8 mouse cellular contexts compared by ENCODE assay signal in genomic region chr14:34503325-34503647, GRCm38 (mm10). TPM values are rescaled to one million over a fixed set of nuclear protein-coding genes. Genes with fewer than 3 reads are reported as not detected.
DNase-seq lines count a peak whose midpoint lies in the region; ATAC-seq and TF ChIP-seq lines count a peak whose summit lies in the region.

Gene Bmpr1a, minus strand, starts transcription at chr14:34503341.

- no peaks in the 10 kb centered on the region; the same call in none of the 2 replicates for H3K4me1 ChIP-seq in brown adipose tissue, adult 24 weeks (ENCODE audit: control insufficient read depth, insufficient read depth, insufficient read length, low read length)
- H3K4me1 ChIP-seq in heart, embryonic 14.5 days (ENCODE audit: control insufficient read depth in 2 of 2, insufficient read depth in 2 of 2, low read length in 2 of 2), result peaks cover 22 to 55% of the 10 kb centered on the region in 2 experiments
- H3K4me1 ChIP-seq in limb, embryonic 10.5 days, result peaks cover 28% of the 10 kb centered on the region
- peaks cover 27% of the 10 kb centered on the region for H3K4me1 ChIP-seq in stomach, embryonic 16.5 days (ENCODE audit: control insufficient read depth, insufficient read depth, low read length)

- intact Hi-C loops in left cerebral cortex, adult 2 months (cut with DNase I), result loop anchor here (2.0 to 5.0 kb wide), 3 partner anchors 54 to 192 kb away; partner anchors contain the start of genes Glud1, Shld2 and Wapl

- no peak for TF ChIP-seq CTCF in left cerebral cortex, adult 2 months (IDR thresholded peaks at IDR 0.05)

- no peaks in the 10 kb centered on the region for H3K9me3 ChIP-seq in heart, embryonic 14.5 days (ENCODE audit: control insufficient read depth, low read length)
- no peaks in the 10 kb centered on the region for H3K9me3 ChIP-seq in limb, embryonic 10.5 days (replicated peaks)
- no peaks in the 10 kb centered on the region for H3K9me3 ChIP-seq in stomach, embryonic 16.5 days (replicated peaks; ENCODE audit: control insufficient read depth, low read length)

- peak; percentile 81 for ATAC-seq in heart, embryonic 14.5 days (ENCODE audit: insufficient number of reproducible peaks, insufficient read depth, low FRiP score, low read depth)
- no peak; the same call in 1 of the 2 replicates for ATAC-seq in stomach, embryonic 16.5 days (ENCODE audit: insufficient read depth, low FRiP score)

- H3K27ac ChIP-seq in left cerebral cortex, adult 2 months, result peak within 1 kb of the TSS; percentile 98
- peak within 1 kb of the TSS; percentile 83 for H3K27ac ChIP-seq in brown adipose tissue, adult 24 weeks (replicated peaks; ENCODE audit: low read depth, low read length)
- peak within 1 kb of the TSS; percentile 97 to 100 for H3K27ac ChIP-seq in heart, embryonic 14.5 days (replicated peaks in 1 of 2; ENCODE audit: control insufficient read depth in 1 of 2, insufficient read depth in 1 of 2, low read depth in 2 of 2, low read length in 2 of 2)
- H3K27ac ChIP-seq in limb, embryonic 10.5 days, result peak within 1 kb of the TSS; percentile 100
- H3K27ac ChIP-seq in stomach, embryonic 16.5 days (ENCODE audit: low read length), result peak within 1 kb of the TSS; percentile 97

- H3K4me2 ChIP-seq in heart, embryonic 14.5 days (ENCODE audit: low read length), result peak within 1 kb of the TSS; percentile 82
- peak within 1 kb of the TSS; percentile 83 for H3K4me2 ChIP-seq in stomach, embryonic 16.5 days (ENCODE audit: low read depth, low read length)

- no peaks in the 10 kb centered on the region for H3K36me3 ChIP-seq in heart, embryonic 14.5 days (ENCODE audit: control insufficient read depth, insufficient read depth, low read length)
- no peaks in the 10 kb centered on the region for H3K36me3 ChIP-seq in limb, embryonic 10.5 days
- H3K36me3 ChIP-seq in stomach, embryonic 16.5 days (ENCODE audit: control insufficient read depth, insufficient read depth, low read length), result no peaks in the 10 kb centered on the region

- peak within 1 kb of the TSS; percentile 76 for H3K4me3 ChIP-seq in left cerebral cortex, adult 2 months
- H3K4me3 ChIP-seq in brown adipose tissue, adult 24 weeks (ENCODE audit: insufficient read depth, low read depth, low read length), result peak within 1 kb of the TSS; percentile 98
- H3K4me3 ChIP-seq in heart, embryonic 14.5 days (ENCODE audit: control insufficient read depth in 1 of 2, insufficient read depth in 1 of 2, low read depth in 1 of 2, low read length in 2 of 2), result peak within 1 kb of the TSS; percentile 80 to 95
- H3K4me3 ChIP-seq in limb, embryonic 10.5 days, result peak within 1 kb of the TSS; percentile 92
- H3K4me3 ChIP-seq in stomach, embryonic 16.5 days (replicated peaks; ENCODE audit: low read length), result peak within 1 kb of the TSS; percentile 94

- peak within 1 kb of the TSS; percentile 100 for H3K9ac ChIP-seq in heart, embryonic 14.5 days (ENCODE audit: low read length)
- H3K9ac ChIP-seq in stomach, embryonic 16.5 days (ENCODE audit: low read length), result peak within 1 kb of the TSS; percentile 99

- peaks cover 8% of the 10 kb centered on the region; the same call in 1 of the 2 replicates for H3K27me3 ChIP-seq in heart, embryonic 14.5 days (ENCODE audit: control insufficient read depth, insufficient read depth, low read length)
- H3K27me3 ChIP-seq in limb, embryonic 10.5 days (ENCODE audit: low read depth, poor library complexity, severe bottlenecking), result peaks cover 10% of the 10 kb centered on the region; the same call in 1 of the 2 replicates
- no peaks in the 10 kb centered on the region for H3K27me3 ChIP-seq in stomach, embryonic 16.5 days (ENCODE audit: control insufficient read depth, insufficient read depth, low read length)

- DNase-seq in left cerebral cortex, adult 2 months (ENCODE audit: extremely low spot score in 1 of 2, low spot score in 2 of 2), result no peak
- DNase-seq in left cerebral cortex, adult 9 months (ENCODE audit: low spot score in 2 of 2), result no peak
- DNase-seq in limb, embryonic 10.5 days (ENCODE audit: low spot score), result no peak
- DNase-seq in right cerebral cortex, postnatal 25 days, result no peak
- DNase-seq in kidney, adult 9 months, result no peak

- 11% methylated on average over 15 of the region's 15 CpGs for WGBS in heart, embryonic 14.5 days
- 11% methylated on average over 15 of the region's 15 CpGs for WGBS in limb, embryonic 10.5 days
- WGBS in stomach, embryonic 16.5 days, result 7% methylated on average over 15 of the region's 15 CpGs

RNA-seq across cellular contexts. Expression of gene Bmpr1a, which starts in this region (rescaled TPM):
- 10 to 100 TPM; 31.0 to 35.9 TPM for total RNA-seq in left cerebral cortex, adult 2 months (2021)
- polyA plus RNA-seq in brown adipose tissue, adult 24 weeks (2012; ENCODE audit: insufficient read depth, insufficient read length, missing spikeins), result 20.5 and 21.8 TPM in 2 replicates
- polyA plus RNA-seq in heart, embryonic 14.5 days (2014; fragmentation: Nextera tagmentation; extraction: Ambion mirVana), result 44.2 and 49.0 TPM in 2 replicates
- 45.7 and 58.5 TPM in 2 replicates for polyA plus RNA-seq in limb, embryonic 10.5 days (2016; fragmentation: Nextera tagmentation; extraction: Ambion mirVana)
- 22.4 and 22.9 TPM in 2 replicates for polyA plus RNA-seq in stomach, embryonic 16.5 days (2015; fragmentation: Nextera tagmentation; extraction: Ambion mirVana)
